Mouse (Mus musculus) lung, postnatal 25 days (tissue): ENCODE data around the gene Col1a2.

Experiments
- DNase-seq: peaks from one replicate; pipeline ENCODE4 v3.0.0; 2022; ENCODE audit warnings: low spot score

Col1a2 gene

DNA sequence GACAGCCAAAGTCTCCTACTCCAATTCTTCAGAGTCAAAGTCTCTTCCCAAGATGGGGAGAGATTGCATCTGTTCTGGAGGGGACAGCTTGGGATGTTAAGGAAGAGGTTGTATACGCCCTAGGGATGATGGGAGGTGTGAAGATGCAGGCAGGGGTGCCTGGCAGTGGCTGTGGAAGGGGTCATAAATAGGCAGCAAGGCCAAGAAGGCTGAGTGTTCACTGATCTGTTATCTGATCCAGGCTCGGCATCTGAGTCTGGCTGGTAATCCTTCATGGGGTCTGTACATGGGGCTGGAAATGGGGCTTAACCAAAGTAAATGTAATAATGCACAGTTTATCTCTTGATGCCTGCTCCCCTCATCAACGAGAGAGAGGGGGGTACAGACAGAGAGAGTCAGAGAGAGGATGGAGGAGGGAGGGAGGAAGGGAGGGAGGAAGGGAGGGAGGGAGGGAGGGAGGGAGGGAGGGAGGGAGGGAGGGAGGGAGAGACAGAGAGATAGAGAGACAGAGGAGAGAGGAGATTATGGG, at the start of gene Col1a2:
Col1a2 (plus strand) TSS at position 212 of the 529 bp plus-strand sequence.
- DNase-seq, result no peak

DNA sequence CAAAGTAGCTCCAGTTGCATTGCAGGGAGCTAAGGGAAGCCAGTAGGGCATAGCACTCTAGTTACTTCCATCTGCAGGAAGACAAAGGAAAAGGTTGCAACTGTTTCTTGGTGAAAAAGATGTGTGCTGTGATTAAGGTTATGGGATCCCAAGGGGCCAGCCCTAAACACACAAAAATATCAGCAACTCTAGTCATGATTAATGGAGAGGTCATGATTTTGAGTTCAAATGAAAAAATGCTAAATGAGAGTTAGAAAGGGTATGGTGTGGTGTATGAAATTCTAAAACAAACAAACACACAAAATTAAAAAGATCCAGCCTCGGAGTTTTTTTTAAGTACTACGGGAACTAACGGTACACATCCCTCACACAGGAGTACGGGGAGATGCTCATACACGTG, 49.1 kb upstream of the Col1a2 start:
- no peak for DNase-seq

GRCm38 (mm10) chr6:4455961-4456617, 48.5 kb upstream of the Col1a2 start:
- DNase-seq, result peak; percentile 1

- DNase-seq, result no peak
These were observed 47.7 kb upstream of the Col1a2 start for GRCm38 (mm10) chr6:4456691-4457447.

DNA sequence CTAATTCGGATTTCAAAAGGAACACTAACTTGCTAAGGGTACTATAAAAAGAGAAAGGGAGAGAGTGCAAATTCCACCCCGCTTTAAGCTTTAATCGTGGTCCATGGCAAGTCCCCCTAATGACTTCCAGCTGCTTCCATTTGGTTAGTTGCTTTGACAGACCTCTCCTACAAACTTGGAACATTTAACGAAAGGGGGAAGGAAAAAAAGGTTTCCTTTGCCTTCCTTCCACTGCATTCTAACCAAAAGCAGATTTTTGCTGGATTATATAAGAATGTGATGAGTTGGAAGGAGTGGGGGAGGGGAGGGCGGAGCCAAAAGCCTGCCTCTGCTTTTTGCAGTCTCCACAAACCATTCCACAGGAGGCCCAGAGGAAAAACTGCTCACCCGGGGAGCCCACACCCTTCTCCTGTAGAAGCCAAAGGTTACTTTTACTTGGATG, 47.0 kb upstream of the Col1a2 start:
- peak; percentile 38 for DNase-seq

GRCm38 (mm10) chr6:4465320-4465719, 39.3 kb upstream of the Col1a2 start:
- DNase-seq, result no peak

GRCm38 (mm10) chr6:4483577-4483936, 21.1 kb upstream of the Col1a2 start:
- DNase-seq, result no peak

DNA sequence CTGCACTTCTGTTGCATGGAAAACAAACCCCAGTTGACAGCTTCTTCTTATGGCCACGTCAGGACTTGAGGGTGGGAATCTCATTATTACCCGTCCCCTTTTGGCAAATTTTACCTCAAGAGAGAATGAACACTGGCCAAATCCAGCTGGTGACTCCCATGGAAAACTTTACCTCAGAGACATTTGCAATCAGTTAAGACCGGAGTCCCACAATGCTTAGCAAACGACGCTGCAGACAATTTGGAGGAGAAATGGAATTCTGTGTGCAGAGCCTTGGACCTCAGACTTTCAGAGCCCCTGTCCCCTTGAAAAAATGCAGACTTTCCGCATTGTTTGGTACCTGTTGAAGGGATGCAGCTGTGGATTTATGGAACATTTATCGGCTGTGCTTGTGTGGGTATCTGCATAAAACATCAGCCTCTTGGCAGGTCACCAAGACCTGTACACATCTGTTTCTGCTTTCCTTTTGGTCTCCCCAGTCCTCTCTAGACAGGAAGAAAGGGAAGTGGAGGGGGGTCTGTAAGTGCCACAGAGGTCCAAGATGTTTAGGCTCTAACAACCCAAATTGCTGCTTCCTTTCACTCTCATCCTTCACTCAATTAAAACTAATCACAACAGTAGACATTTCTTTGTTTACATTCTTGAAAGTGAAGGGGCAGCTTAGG, 20.5 kb upstream of the Col1a2 start:
- no peak for DNase-seq

DNA sequence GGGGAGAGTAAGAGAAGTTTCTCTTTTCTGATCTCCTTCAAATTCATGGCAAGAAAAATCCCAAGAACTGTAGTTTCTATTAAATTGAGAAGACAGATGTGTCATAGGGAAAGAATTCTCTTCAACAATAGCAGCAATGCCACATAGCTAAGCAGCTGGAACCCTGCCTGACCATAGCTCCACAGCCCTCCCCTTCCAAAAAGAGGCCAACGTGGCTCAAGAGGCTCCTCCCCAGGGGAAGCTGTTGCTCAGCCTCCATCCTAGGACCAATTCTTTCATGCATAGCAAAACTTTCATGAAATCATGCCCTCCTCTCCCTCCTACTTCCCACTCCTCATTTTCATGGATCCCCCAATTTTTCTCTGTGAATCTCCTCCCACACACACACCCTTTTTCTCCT, 16.3 kb upstream of the Col1a2 start:
- DNase-seq, result peak; percentile 61

GRCm38 (mm10) chr6:4488966-4489365, 15.6 kb upstream of the Col1a2 start:
- no peak for DNase-seq

- peak; percentile 74 for DNase-seq
These were observed 15.0 kb upstream of the Col1a2 start for GRCm38 (mm10) chr6:4489366-4490245.

GRCm38 (mm10) chr6:4493666-4494065, 10.9 kb upstream of the Col1a2 start:
- DNase-seq, result no peak

GRCm38 (mm10) chr6:4496428-4496827, 8.2 kb upstream of the Col1a2 start:
- DNase-seq, result no peak

- no peak for DNase-seq
These were observed 1.5 kb upstream of the Col1a2 start for GRCm38 (mm10) chr6:4503106-4503505.

DNA sequence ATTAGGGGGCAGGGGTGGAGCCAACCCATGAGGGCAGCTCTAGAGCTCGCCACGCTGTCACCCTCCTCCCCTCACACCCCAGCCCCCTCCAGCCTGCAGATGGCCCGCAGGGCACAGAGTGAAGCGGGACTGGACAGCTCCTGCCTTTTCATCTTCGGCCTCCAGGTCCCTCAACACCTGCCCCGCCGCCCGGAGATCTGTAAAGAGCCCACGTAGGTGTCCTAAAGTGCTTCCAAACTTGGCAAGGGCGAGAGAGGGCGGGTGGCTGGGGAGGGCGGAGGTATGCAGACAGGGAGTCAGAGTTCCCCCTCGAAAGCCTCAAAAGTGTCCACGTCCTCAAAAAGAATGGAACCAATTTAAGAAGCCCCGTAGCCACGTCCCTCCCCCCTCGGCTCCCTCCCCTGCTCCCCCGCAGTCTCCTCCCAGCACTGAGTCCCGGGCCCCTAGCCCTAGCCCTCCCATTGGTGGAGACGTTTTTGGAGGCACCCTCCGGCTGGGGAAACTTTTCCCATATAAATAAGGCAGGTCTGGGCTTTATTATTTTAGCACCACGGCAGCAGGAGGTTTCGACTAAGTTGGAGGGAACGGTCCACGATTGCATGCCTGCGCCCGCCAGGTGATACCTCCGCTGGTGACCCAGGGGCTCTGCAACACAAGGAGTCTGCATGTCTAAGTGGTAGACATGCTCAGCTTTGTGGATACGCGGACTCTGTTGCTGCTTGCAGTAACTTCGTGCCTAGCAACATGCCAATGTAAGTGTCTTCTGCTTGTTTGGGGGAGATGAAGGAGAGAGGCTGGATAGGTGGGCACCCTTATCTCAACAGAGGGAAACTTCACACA, 764 bp downstream of the Col1a2 start:
- peak; percentile 52 for DNase-seq

DNA sequence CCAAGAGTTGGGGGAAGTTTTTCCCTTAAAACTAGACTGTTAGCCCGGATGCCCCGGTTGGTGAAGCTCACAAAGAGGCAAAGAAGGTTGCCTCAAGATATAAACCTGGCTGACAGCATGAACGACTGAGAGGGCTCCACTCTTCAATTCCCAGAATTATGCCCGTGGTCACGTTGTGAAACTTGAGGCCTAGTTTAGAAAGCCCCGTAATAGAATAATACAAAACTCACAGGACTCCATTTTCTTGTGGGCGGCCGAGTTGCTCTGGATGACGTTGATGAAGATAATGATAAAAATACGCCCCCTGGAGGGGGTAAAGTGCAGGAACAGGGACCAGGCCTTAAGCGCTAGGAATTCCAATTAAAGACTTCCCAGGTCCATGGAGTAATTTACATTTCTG, 1.5 kb downstream of the Col1a2 start:
- peak; percentile 39 for DNase-seq

DNA sequence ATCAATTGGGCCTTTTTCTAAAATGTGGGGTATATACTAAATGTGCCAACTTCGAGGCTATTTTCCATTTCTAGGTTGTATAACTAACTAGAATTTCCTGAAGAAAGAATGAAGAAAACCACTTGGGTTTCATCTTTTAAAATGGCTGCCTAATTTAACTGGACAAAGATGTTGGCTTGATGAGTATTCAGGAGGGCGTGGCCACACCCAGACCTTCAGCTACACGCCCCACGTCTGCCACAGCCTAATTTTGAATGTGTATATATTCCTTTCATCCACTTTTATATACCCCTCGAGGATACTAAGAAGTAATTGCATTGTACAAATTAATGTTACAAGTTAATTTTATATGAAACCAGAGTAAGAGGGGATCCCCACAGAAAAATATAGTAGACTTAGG, 2.2 kb downstream of the Col1a2 start:
- DNase-seq, result no peak

GRCm38 (mm10) chr6:4507323-4507722, 2.7 kb downstream of the Col1a2 start:
- DNase-seq, result no peak

- no peak for DNase-seq
These were observed 3.7 kb downstream of the Col1a2 start for GRCm38 (mm10) chr6:4508279-4508678.

- no peak for DNase-seq
These were observed 4.8 kb downstream of the Col1a2 start for GRCm38 (mm10) chr6:4509395-4509794.

GRCm38 (mm10) chr6:4514671-4515070, 10.1 kb downstream of the Col1a2 start:
- DNase-seq, result no peak
